Mouse (Mus musculus) embryonic facial prominence, embryonic 15.5 days (tissue): ENCODE results near the gene Phldb2. TPM values are rescaled to one million over a fixed set of nuclear protein-coding genes. Genes with fewer than 3 reads are reported as not detected.
A peak's percentile ranks its signal among the peaks of the same experiment; 100 is the strongest.

Experiments
- ATAC-seq: fragments of 200-750 bp; cut with Nextera tagmentation; 2 replicates; pipeline ENCODE4 v1.8.0; 2017; ENCODE audit warnings: low read depth, moderate TSS enrichment; ENCODE audit not compliant: insufficient number of reproducible peaks, low FRiP score, low TSS enrichment
- H3K27ac ChIP-seq: fragments of 300-500 bp; sonication (generic); replicated peaks from 2 replicates; pipeline ENCODE4 v1.5.1; 2015; ENCODE audit warnings: mild to moderate bottlenecking, inconsistent platforms
- H3K27me3 ChIP-seq: fragments of 300-500 bp; sonication (generic); 2 replicates; pipeline ENCODE4 v1.6.1; 2015; ENCODE audit warnings: inconsistent platforms
- H3K36me3 ChIP-seq: fragments of 300-500 bp; sonication (generic); 2 replicates; pipeline ENCODE4 v1.6.1; 2015; ENCODE audit warnings: mild to moderate bottlenecking, inconsistent platforms
- H3K4me1 ChIP-seq: fragments of 300-500 bp; sonication (generic); 2 replicates; pipeline ENCODE4 v1.6.1; 2015; ENCODE audit warnings: inconsistent platforms
- H3K4me2 ChIP-seq: fragments of 300-500 bp; sonication (generic); replicated peaks from 2 replicates; pipeline ENCODE4 v1.6.1; 2015; ENCODE audit warnings: mild to moderate bottlenecking, inconsistent platforms
- H3K4me3 ChIP-seq: fragments of 300-500 bp; sonication (generic); replicated peaks from 2 replicates; pipeline ENCODE4 v1.5.1; 2015; ENCODE audit warnings: mild to moderate bottlenecking, inconsistent platforms
- H3K9ac ChIP-seq: fragments of 300-500 bp; sonication (generic); 2 replicates; pipeline ENCODE4 v1.6.1; 2015; ENCODE audit warnings: inconsistent platforms
- H3K9me3 ChIP-seq: fragments of 300-500 bp; sonication (generic); replicated peaks from 2 replicates; pipeline ENCODE4 v1.6.1; 2016; ENCODE audit warnings: inconsistent platforms
- WGBS: fragments of 180-500 bp; shearing (Covaris S2); methylation state at CpG from one replicate; pipeline ENCODE4 v1.1.7; 2015; 5-methylcytosine and 5-hydroxymethylcytosine counted together
- polyA plus RNA-seq: library from polyadenylated mRNA; unstranded; fragments of >200 nt; fragmentation: Nextera tagmentation; extraction: Ambion mirVana; gene quantifications from 2 replicates; pipeline ENCODE4 v1.2.1, GENCODE M21; 2015

Phldb2 gene
- polyA plus RNA-seq, 1 experiment from 2014 or later = 42.1 TPM

DNA sequence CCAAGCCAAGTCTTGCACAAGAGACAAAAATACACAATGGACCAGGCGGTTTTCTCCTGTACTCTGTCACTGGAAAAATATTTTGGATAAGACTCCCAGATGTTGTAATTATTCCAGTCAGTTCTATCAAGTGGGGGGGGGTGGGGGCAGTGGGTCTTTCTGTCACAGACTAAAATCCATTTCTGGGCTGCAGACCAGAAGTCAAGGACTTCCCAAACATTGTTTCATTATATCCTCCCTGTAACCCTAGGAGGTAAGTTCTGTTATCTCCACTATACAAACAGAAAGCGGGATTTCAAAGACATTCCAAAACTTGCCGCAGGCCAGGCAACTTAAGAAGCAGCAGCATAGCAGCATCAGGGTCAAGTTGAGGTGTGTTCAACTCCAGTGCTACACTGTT, 25.8 kb downstream of the Phldb2 start:
- Histone ChIP-seq H3K4me2 (no peak overlapping the region), H3K27ac (no peak overlapping the region), H3K4me3 (no peak overlapping the region), H3K9ac (no peak overlapping the region), H3K27me3 (no peaks in the 10 kb centered on the region), H3K4me1 (0 out of 2 replicates have a peak, but pooled peaks cover 24% of the 10 kb centered on the region), H3K36me3 (no peaks in the 10 kb centered on the region), H3K9me3 (no peaks in the 10 kb centered on the region)
- no peak for ATAC-seq
- 35% methylated on average over 3 of the region's 3 CpGs for WGBS

DNA sequence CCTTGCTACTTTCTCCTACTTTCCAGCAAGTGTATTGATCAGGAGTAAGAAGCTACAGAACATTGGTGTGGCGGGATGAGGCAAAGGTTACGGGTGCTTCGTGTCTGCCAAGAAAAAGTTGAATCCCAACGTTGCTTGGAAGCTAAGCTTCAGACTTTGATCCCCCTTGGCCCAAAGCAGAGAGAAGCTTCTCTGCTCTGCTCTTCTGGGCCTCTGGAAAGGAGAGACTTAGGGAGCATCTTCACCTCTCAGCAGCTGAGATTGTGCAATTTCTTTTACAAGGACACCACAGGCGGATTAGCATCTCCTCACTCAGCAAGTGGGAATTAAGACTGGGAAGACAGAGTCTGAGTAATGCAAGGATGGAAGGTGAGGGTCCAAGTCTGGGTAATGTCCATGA, 26.5 kb downstream of the Phldb2 start:
- Histone ChIP-seq H3K4me1 (peaks cover 28% of the 10 kb centered on the region), H3K4me3 (no peak overlapping the region), H3K36me3 (no peaks in the 10 kb centered on the region), H3K9me3 (no peaks in the 10 kb centered on the region), H3K4me2 (no peak overlapping the region), H3K27me3 (no peaks in the 10 kb centered on the region), H3K9ac (no peak overlapping the region), H3K27ac (no peak overlapping the region)
- ATAC-seq = no peak
- 84% methylated on average over 5 of the region's 5 CpGs for WGBS

DNA sequence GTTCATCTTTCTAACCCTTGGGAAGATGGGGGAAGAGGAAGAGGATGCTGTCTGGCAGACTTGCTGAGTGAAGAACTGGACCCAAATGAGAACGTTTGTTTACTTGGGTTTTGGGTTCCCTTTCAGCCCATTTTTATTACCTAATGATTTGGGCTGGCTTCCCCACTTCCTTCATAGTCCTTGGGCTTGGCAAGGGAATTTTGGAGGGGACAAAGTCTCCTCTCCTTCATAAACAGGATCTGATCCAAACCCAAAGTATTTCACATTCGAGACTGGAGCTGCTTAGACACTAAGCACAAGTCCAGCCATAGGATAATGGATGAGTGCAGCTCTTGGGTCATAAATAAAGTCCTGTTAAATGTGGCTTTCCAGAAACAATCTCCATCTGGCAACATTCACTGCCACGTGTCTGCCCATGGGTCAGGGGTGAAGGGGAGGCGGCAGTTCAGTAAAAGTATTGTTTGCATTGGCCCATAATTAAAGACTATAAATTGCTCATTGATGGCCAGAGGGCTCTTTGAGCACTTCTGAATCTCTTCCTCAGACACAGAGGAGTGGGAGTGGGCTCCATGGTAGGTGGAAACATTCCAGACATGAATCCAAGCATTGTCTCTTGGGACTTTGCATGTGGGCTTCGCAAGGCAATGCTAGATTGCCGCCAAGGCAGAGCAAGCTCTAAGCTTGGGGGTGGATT, 29.5 kb downstream of the Phldb2 start:
- ATAC-seq = no peak
- WGBS = 60% methylated on average over 6 of the region's 6 CpGs
- no peak overlapping the region for H3K4me2 ChIP-seq

DNA sequence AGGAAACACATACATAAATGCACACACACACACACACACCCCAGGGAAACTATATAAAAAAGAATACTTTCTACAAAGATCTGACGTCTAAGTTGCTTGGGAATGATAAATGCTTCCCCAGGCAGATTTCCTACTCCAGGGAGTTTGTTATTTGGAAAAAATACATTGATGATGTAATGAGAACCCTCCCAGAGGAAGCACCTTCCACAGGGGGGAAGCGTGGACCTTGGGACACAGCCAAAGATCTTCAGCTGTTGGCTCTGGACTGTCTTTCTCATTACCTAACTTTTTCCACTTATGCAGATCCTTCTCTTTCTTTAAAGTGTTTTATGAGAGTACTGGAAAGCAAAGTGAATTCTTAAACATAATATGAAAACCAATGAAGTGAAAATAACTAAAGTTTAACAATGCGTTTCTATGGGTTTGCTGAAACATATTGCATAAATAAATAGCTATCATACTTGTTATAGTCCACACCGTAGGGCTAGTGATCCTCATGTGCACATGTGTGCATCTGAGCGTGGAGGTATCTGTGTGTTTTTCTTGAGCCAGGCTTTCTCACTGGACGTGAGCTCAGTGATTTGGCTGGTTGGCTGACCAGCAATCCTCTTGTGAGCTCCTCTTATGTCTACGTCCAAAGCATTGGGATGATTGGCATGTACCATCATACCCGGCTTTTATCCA, 30.7 kb downstream of the Phldb2 start:
- WGBS = 65% methylated on average over 8 of the region's 8 CpGs
- Histone ChIP-seq H3K9me3 (no peaks in the 10 kb centered on the region), H3K9ac (no peak overlapping the region), H3K4me2 (no peak overlapping the region), H3K4me1 (peaks cover 29% of the 10 kb centered on the region), H3K27ac (0 out of 2 replicates have a peak overlapping the region, but pooled peaks have one; percentile 5), H3K4me3 (no peak overlapping the region), H3K36me3 (no peaks in the 10 kb centered on the region), H3K27me3 (no peaks in the 10 kb centered on the region)
- no peak for ATAC-seq

More for the DNA sequence above, 29.5 kb downstream of the Phldb2 start:
- Histone ChIP-seq H3K36me3 (no peaks in the 10 kb centered on the region), H3K9ac (no peak overlapping the region), H3K9me3 (no peaks in the 10 kb centered on the region), H3K4me1 (peaks cover 32% of the 10 kb centered on the region), H3K4me3 (no peak overlapping the region), H3K27me3 (no peaks in the 10 kb centered on the region), H3K27ac (no peak overlapping the region)

DNA sequence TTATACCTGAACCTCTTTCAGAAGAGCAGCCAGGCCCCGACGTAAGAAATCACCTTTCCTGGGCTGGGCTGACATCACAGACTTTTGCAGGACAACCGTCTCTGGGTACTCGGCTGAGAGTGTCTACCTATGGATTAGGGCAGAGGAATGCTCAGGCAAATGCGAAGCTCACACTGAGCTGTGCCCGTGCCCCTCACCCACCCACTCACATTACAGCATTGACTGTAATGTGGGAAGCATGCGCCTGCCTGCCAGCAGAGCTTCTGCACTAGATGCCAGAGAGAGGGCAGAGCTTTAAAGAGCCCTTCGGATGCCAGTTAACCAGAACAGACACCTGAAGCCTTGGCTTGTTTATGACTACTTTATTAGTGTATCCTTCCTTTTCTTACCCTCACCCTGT, 33.8 kb downstream of the Phldb2 start:
- WGBS = 43% methylated on average over 8 of the region's 8 CpGs
- no peaks in the 10 kb centered on the region for H3K27me3 ChIP-seq
- no peak overlapping the region for H3K4me2 ChIP-seq
- H3K4me3 ChIP-seq = no peak overlapping the region
- no peak for ATAC-seq
- H3K27ac ChIP-seq = no peak overlapping the region
- no peaks in the 10 kb centered on the region for H3K9me3 ChIP-seq
- no peak overlapping the region for H3K9ac ChIP-seq
- H3K4me1 ChIP-seq = peaks cover 29% of the 10 kb centered on the region
- H3K36me3 ChIP-seq = no peaks in the 10 kb centered on the region

DNA sequence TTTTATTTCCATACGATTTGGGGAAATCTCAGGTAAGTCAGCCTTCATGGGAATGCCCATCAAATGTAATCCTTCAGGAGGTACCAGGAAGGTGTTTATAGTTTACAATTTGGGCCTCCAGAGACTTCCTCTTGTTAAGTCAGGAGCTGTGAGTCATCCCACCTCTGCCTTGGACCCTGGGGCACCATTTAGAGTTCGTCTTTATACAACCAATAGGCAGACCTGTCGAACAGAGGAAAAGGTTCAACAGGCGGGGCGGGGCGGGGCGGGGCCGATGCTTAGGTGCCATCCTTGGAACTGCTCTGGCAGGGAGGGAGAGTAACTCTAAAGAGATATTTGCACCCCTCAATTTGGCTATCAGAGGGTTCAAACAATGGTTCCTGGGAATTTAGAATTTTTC, 49.8 kb downstream of the Phldb2 start:
- no peak for ATAC-seq
- Histone ChIP-seq H3K9me3 (no peaks in the 10 kb centered on the region), H3K36me3 (no peaks in the 10 kb centered on the region), H3K4me1 (no peaks in the 10 kb centered on the region), H3K27ac (no peak overlapping the region), H3K9ac (no peak overlapping the region), H3K4me2 (no peak overlapping the region), H3K27me3 (no peaks in the 10 kb centered on the region), H3K4me3 (no peak overlapping the region)
- 77% methylated on average over 8 of the region's 8 CpGs for WGBS

DNA sequence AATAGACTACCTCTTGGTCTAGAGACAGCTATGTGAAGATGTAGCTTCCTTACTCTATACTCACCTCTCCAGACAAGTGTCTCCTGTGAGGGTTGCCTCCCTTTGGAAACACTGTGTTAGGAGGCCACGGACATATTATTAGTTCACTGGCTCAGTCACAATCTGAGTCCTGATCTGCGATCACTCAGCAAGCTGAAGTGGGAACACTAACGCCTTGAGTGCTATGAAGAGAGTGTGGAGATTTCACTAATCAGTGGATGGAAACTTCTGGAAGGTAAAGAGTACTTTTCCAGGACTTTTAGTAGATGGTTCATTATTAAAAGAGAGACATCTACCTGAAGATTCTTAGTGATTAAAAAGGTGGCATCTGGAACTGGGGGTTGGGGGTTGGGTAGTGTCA, 54.9 kb downstream of the Phldb2 start:
- no peak for ATAC-seq
- no peak overlapping the region for H3K4me3 ChIP-seq
- no peaks in the 10 kb centered on the region for H3K9me3 ChIP-seq
- H3K4me1 ChIP-seq = peaks cover 12% of the 10 kb centered on the region
- no peaks in the 10 kb centered on the region for H3K27me3 ChIP-seq
- H3K9ac ChIP-seq = no peak overlapping the region
- WGBS = 88% methylated on average over 3 of the region's 3 CpGs
- H3K4me2 ChIP-seq = no peak overlapping the region
- H3K27ac ChIP-seq = no peak overlapping the region
- H3K36me3 ChIP-seq = no peaks in the 10 kb centered on the region

DNA sequence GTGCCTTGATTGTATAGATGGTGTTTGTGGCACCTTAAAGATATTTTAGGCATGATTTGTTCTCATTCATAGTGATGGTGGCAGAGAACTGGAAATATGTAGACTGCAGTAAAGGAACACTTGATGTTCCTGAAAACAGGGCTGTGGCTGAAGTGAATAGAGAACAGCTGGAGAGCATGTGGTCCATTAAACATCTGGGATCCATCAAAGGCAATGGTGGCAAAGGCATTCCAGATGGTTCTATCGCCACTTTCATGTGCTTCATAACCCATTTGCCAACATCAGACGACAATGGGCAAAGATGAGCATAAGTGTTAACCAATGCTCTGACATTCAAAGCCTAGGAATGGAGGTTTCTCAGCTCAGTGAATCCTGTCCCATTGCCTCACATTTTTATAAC, 56.8 kb downstream of the Phldb2 start:
- Histone ChIP-seq H3K27ac (no peak overlapping the region; the same call in 1 of the 2 replicates), H3K4me3 (no peak overlapping the region), H3K4me2 (no peak overlapping the region), H3K27me3 (no peaks in the 10 kb centered on the region), H3K9ac (no peak overlapping the region), H3K4me1 (peaks cover 17% of the 10 kb centered on the region), H3K36me3 (no peaks in the 10 kb centered on the region), H3K9me3 (no peaks in the 10 kb centered on the region)
- no peak; the same call in 1 of the 2 replicates for ATAC-seq
- WGBS = 39% methylated on average over 2 of the region's 2 CpGs

DNA sequence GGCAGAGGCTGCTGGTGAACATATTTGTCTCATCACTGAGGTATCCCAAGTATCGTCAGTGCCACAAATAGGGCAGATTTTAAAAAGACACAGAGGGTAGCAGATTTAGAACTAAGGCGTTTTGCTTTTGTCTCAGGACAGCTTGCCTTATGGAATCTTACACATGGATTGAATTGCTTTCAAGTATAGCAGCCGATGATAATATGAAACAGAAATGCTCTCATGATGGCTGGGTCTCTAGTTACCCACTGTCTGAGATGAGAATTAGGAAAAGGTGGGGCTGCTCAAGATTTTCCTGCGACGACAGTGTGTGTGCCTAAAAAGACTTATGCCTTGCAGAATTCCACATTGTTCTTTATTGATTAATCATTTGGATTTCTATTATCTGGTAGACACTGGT, 58.4 kb downstream of the Phldb2 start:
- H3K9ac ChIP-seq = no peak overlapping the region
- no peaks in the 10 kb centered on the region for H3K9me3 ChIP-seq
- no peak overlapping the region for H3K4me2 ChIP-seq
- H3K36me3 ChIP-seq = no peaks in the 10 kb centered on the region
- ATAC-seq = no peak
- peak overlapping the region; percentile 12; the same call in 1 of the 2 replicates for H3K27ac ChIP-seq
- no peak overlapping the region for H3K4me3 ChIP-seq
- H3K27me3 ChIP-seq = no peaks in the 10 kb centered on the region
- 28% methylated on average over 5 of the region's 5 CpGs for WGBS
- peaks cover 17% of the 10 kb centered on the region for H3K4me1 ChIP-seq

DNA sequence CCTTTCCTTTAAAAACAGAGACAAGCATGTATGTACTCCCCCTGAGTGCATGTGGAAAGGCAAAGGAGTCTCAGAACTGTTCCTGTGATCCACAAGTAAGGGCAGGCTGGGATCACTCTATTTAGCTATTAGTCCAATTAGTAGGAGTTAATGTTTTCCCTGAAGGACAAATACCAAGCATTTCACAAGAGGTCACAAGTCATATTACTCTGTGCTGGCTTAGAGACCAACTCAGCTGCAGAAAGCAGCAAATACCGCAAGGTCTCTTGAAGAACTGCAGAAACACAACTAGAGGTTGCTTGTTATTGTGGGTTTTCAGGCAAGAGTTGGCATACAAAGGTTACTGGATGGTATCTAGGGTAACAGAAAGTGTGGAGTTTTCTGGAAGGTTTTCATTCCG, 59.6 kb downstream of the Phldb2 start:
- no peak overlapping the region for H3K9ac ChIP-seq
- H3K4me3 ChIP-seq = no peak overlapping the region
- no peaks in the 10 kb centered on the region for H3K9me3 ChIP-seq
- H3K36me3 ChIP-seq = no peaks in the 10 kb centered on the region
- H3K4me2 ChIP-seq = no peak overlapping the region
- ATAC-seq = no peak
- WGBS = 80% methylated on average over 2 of the region's 2 CpGs
- peaks cover 17% of the 10 kb centered on the region for H3K4me1 ChIP-seq
- no peaks in the 10 kb centered on the region for H3K27me3 ChIP-seq
- no peak overlapping the region for H3K27ac ChIP-seq

DNA sequence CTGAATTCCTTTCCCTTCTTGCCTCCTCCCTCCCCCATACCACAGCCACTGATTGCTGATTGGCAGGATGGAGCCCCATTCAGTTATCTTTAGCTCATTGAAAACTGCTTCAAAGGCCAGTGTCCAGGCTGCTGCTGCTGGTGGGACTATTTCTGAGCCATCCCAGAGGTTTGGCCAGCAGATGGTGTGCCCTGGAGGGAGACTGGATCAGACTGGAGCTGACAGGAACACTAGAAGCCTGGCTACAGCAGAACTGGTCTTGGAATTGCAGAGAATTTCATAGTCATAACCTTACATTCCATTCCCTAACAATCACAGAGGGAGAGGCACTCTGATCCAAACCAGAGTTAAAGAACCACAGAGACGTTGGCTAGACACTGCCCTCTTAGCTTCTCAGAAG, 60.5 kb downstream of the Phldb2 start:
- Histone ChIP-seq H3K4me1 (peaks cover 17% of the 10 kb centered on the region), H3K9ac (no peak overlapping the region), H3K27me3 (no peaks in the 10 kb centered on the region), H3K36me3 (no peaks in the 10 kb centered on the region), H3K27ac (no peak overlapping the region), H3K9me3 (no peaks in the 10 kb centered on the region), H3K4me3 (no peak overlapping the region), H3K4me2 (no peak overlapping the region)
- 0 out of 2 replicates have a peak, but pooled peaks have one; percentile 51 for ATAC-seq
- WGBS = 16% methylated on average over 1 of the region's 1 CpGs
